Mouse (Mus musculus): ENCODE measurements around the gene Cd6. TPM values are rescaled to one million over a fixed set of nuclear protein-coding genes. Genes with fewer than 3 reads are reported as not detected.

Cd6 gene
- polyA plus RNA-seq, 1 experiment from 2014 or later, result 0.08 TPM

- DNase-seq (ENCODE audit: low read depth, low spot score) (no peak), ATAC-seq (no peak)
- no peak for TF ChIP-seq CTCF (IDR thresholded peaks at IDR 0.05)
- POLR2A ChIA-PET, result no interaction called here
- peaks cover 7% of the 10 kb centered on the region for H3K27me3 ChIP-seq
- in situ Hi-C loops (cut with MboI; ENCODE audit: low pct_unique_long_range_greater_than_20kb), result no loop called here
- CTCF ChIA-PET, result interaction anchor here (1.2 kb wide), 1 partner anchor 8 kb away, joined by 5 read pairs; no protein-coding TSS in a partner anchor
Observed at GRCm38 (mm10) chr19:10803751-10804150, 26.1 kb downstream of the Cd6 start.

- ATAC-seq (no peak), DNase-seq (ENCODE audit: low read depth, low spot score) (no peak)
- ChIA-PET POLR2A (no interaction called here), CTCF (no interaction called here)
- no peak for TF ChIP-seq CTCF (IDR thresholded peaks at IDR 0.05)
- in situ Hi-C loops (cut with MboI; ENCODE audit: low pct_unique_long_range_greater_than_20kb), result no loop called here
- H3K27me3 ChIP-seq, result peaks cover 10% of the 10 kb centered on the region
Observed at GRCm38 (mm10) chr19:10801906-10802305, 28.0 kb downstream of the Cd6 start.

- in situ Hi-C loops (cut with MboI; ENCODE audit: low pct_unique_long_range_greater_than_20kb), result no loop called here
- peaks cover 10% of the 10 kb centered on the region for H3K27me3 ChIP-seq
- DNase-seq (ENCODE audit: low read depth, low spot score), result no peak
- ChIA-PET POLR2A (interaction anchor here (0.6 kb wide), 1 partner anchor 16 kb away, joined by 3 read pairs; no protein-coding TSS in a partner anchor), CTCF (interaction anchor here (1.2 kb wide), 1 partner anchor 31 kb away, joined by 4 read pairs; no protein-coding TSS in a partner anchor)
- ATAC-seq, result peak; percentile 42
- no peak for TF ChIP-seq CTCF (IDR thresholded peaks at IDR 0.05)
Observed at GRCm38 (mm10) chr19:10801070-10801469, 28.8 kb downstream of the Cd6 start.

- ChIA-PET POLR2A (no interaction called here), CTCF (interaction anchor here (0.7 kb wide), 1 partner anchor 9 kb away, joined by 3 read pairs; no protein-coding TSS in a partner anchor)
- TF ChIP-seq CTCF (IDR thresholded peaks at IDR 0.05), result no peak
- peaks cover 10% of the 10 kb centered on the region for H3K27me3 ChIP-seq
- DNase-seq (ENCODE audit: low read depth, low spot score), result no peak
- in situ Hi-C loops (cut with MboI; ENCODE audit: low pct_unique_long_range_greater_than_20kb), result no loop called here
- ATAC-seq, result no peak
Observed at GRCm38 (mm10) chr19:10799155-10799554, 30.7 kb downstream of the Cd6 start.

- no peak for TF ChIP-seq CTCF (IDR thresholded peaks at IDR 0.05)
- ChIA-PET POLR2A (interaction anchor here (0.5 kb wide), 1 partner anchor 452 kb away, joined by 5 read pairs; no protein-coding TSS in a partner anchor), CTCF (no interaction called here)
- peaks cover 10% of the 10 kb centered on the region for H3K27me3 ChIP-seq
- in situ Hi-C loops (cut with MboI; ENCODE audit: low pct_unique_long_range_greater_than_20kb), result no loop called here
- DNase-seq (ENCODE audit: low read depth, low spot score) (no peak), ATAC-seq (no peak)
Observed at GRCm38 (mm10) chr19:10798576-10798975, 31.3 kb downstream of the Cd6 start.

DNA sequence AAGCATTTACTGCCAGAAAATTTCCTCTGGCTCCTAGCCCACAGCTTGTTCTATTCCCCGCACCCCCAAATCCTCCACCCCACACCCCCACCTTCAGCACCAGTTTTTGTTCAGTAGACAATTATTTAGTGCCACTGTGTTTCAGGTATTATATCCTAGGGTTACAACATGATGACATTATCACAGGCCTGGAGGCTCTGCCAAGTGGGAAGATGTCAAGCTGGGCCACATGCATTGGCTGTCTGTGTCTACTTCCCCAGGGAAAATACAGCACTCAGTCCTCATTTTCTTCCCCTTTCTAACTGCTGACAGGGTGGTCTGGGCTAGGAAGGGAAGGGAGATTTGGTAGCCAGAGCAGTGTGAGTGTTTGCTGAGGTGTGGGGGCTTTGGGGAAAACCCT is 34.9 kb downstream of the Cd6 start:
- DNase-seq (ENCODE audit: low read depth, low spot score), result no peak
- CTCF ChIA-PET, result interaction anchor here (1.1 to 1.4 kb wide), 2 partner anchors 9 to 24 kb away, joined by 3 to 5 read pairs; no protein-coding TSS in a partner anchor
- POLR2A ChIA-PET, result no interaction called here
- no peak for ATAC-seq
- no peak for TF ChIP-seq CTCF (IDR thresholded peaks at IDR 0.05)
- H3K27me3 ChIP-seq, result peaks cover 3% of the 10 kb centered on the region
- in situ Hi-C loops (cut with MboI; ENCODE audit: low pct_unique_long_range_greater_than_20kb), result no loop called here

DNA sequence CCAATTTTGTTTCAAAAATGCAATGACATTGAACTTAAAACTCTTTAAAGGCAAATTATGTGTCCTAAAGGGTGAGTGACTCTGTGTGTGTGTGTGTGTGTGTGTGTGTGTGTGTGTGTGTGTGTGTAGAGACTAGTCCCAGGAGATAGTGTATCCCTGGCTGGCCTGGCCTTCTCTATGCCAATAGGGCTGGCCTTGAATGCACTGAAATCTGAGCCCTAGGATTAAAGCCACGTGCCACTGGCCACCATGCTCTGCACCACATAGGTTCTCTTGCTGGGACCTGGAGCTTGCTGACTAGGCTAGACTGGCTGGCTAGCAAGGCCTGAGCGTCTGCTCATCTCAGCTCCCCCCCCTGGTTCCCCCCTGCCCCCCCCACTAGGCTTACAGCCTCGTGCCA is 36.8 kb downstream of the Cd6 start:
- ATAC-seq (no peak), DNase-seq (ENCODE audit: low read depth, low spot score) (no peak)
- ChIA-PET CTCF (interaction anchor here (0.8 kb wide), 1 partner anchor 30 kb away, joined by 3 read pairs; no protein-coding TSS in a partner anchor), POLR2A (no interaction called here)
- in situ Hi-C loops (cut with MboI; ENCODE audit: low pct_unique_long_range_greater_than_20kb), result no loop called here
- H3K27me3 ChIP-seq, result no peaks in the 10 kb centered on the region
- TF ChIP-seq CTCF (IDR thresholded peaks at IDR 0.05), result no peak

GRCm38 (mm10) chr19:10790323-10790722 is 39.5 kb downstream of the Cd6 start:
- H3K27me3 ChIP-seq, result no peaks in the 10 kb centered on the region
- POLR2A ChIA-PET, result interaction anchor here (1.0 kb wide), 1 partner anchor 21 kb away, joined by 3 read pairs; no protein-coding TSS in a partner anchor
- no peak for DNase-seq (ENCODE audit: low read depth, low spot score)
- CTCF ChIA-PET, result interaction anchor here (1.1 to 1.6 kb wide), 2 partner anchors 9 to 29 kb away, joined by 3 to 4 read pairs; no protein-coding TSS in a partner anchor
- in situ Hi-C loops (cut with MboI; ENCODE audit: low pct_unique_long_range_greater_than_20kb), result no loop called here
- TF ChIP-seq CTCF (IDR thresholded peaks at IDR 0.05), result no peak
- ATAC-seq, result no peak

DNA sequence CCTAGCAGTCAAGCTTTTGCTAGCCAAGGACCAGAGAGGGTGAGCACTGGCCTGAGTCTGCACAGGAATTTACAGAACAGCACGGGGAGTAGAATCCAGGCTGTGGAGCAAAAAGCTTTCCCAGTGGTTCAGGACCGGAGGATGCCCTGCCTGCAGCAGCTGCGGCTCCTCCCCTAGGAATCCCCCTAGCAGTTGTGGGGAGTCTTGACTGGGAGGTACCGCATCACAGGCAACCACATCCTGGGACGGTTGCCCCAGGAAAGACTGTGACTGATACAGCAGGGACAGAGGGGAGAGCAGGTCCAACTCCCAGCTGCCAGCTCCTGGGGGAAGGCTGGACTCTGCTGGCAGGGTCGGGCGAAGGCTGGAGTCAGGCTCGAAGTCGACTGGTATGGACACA is 41.6 kb downstream of the Cd6 start:
- ChIA-PET CTCF (interaction anchor here (0.6 to 1.1 kb wide), 2 partner anchors 72 to 796 kb away, joined by 3 read pairs; no protein-coding TSS in a partner anchor), POLR2A (interaction anchor here (1.8 kb wide), 1 partner anchor 9 kb away, joined by 5 read pairs; no protein-coding TSS in a partner anchor)
- TF ChIP-seq CTCF (IDR thresholded peaks at IDR 0.05), result no peak
- ATAC-seq (no peak), DNase-seq (ENCODE audit: low read depth, low spot score) (no peak)
- in situ Hi-C loops (cut with MboI; ENCODE audit: low pct_unique_long_range_greater_than_20kb), result no loop called here
- H3K27me3 ChIP-seq, result no peaks in the 10 kb centered on the region

- no peaks in the 10 kb centered on the region for H3K27me3 ChIP-seq
- in situ Hi-C loops (cut with MboI; ENCODE audit: low pct_unique_long_range_greater_than_20kb), result no loop called here
- ATAC-seq (no peak), DNase-seq (ENCODE audit: low read depth, low spot score) (no peak)
- POLR2A ChIA-PET, result interaction anchor here (1.0 to 1.8 kb wide), 2 partner anchors 9 to 22 kb away, joined by 3 to 5 read pairs; no protein-coding TSS in a partner anchor
- CTCF ChIA-PET, result interaction anchor here (1.1 kb wide), 1 partner anchor 71 kb away, joined by 3 read pairs; no protein-coding TSS in a partner anchor
- TF ChIP-seq CTCF (IDR thresholded peaks at IDR 0.05), result no peak
Observed at GRCm38 (mm10) chr19:10787406-10787805, 42.5 kb downstream of the Cd6 start.

DNA sequence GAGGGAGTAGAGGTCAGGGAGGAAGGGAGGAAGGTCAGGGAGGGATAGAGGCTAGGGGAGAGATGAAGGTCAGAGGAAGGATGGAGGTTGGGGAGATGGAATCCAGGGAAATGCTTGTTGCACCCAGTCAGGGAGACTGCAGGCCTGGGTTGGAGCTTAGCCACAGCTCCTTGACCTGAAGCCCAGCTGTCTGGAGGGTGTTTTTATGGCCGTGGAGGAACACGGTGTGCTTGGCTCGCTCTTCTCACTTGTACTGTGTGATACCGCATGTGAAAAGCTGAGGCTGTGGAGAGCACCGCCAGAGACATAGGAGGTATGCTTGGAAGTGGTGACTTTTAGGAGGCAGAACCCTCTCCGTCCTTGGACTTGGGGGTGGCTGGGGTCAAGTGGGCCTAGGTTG is 43.1 kb downstream of the Cd6 start:
- ChIA-PET CTCF (interaction anchor here (1.1 kb wide), 1 partner anchor 77 kb away, joined by 3 read pairs; no protein-coding TSS in a partner anchor), POLR2A (interaction anchor here (1.0 to 1.8 kb wide), 2 partner anchors 10 to 23 kb away, joined by 3 to 5 read pairs; no protein-coding TSS in a partner anchor)
- in situ Hi-C loops (cut with MboI; ENCODE audit: low pct_unique_long_range_greater_than_20kb), result no loop called here
- no peak for TF ChIP-seq CTCF (IDR thresholded peaks at IDR 0.05)
- ATAC-seq (no peak), DNase-seq (ENCODE audit: low read depth, low spot score) (no peak)
- no peaks in the 10 kb centered on the region for H3K27me3 ChIP-seq
